Mouse (Mus musculus): Measurements from ENCODE around the gene Cdip1.

DNA sequence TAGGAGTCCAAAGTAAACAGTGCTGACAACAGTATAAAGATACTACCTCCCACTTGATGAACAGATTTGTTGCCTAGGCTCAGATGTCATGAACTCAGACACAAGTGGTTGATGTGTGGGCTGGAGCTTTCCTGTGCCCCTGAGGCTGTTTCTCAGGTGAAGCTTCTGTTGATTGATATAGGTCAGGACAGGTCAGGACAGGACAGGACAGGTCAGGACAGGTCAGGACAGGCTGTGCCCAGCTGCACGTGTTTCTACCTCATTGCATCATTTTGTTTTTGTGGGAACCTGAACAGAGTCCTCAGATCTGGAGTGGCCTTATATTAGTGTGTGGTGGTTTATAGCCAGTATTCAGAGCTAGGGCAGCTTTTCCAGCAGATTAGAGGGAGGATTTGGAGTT lies 87.4 kb downstream of the Cdip1 start:
- TF ChIP-seq CTCF (conservative IDR thresholded peaks at IDR 0.05; ENCODE audit: low read length): no peak
- TF ChIP-seq POU5F1 (IDR thresholded peaks at IDR 0.05; ENCODE audit: borderline replicate concordance, low read length): no peak
- TF ChIP-seq NANOG (IDR thresholded peaks at IDR 0.05; ENCODE audit: borderline replicate concordance, low read length): no peak

All from E14TG2a.4 (cell line).